Mouse (Mus musculus) heart, postnatal 10 days (tissue): Measurements from ENCODE around the gene Irgm1. TPM values are rescaled to one million over a fixed set of nuclear protein-coding genes. Genes with fewer than 3 reads are reported as not detected.
"Not testable (repeated sequence)": the region's sequence is repeated elsewhere in the genome, so short reads cannot be mapped to it uniquely, and the experiment has no call there.

Experiments used
- DNase-seq, 2 experiments: peaks; one replicate each; pipeline ENCODE4 v3.0.0; 2021
- intact Hi-C: fragments of 180-260 bp; cut with DNase I; formaldehyde crosslinking; loops from one replicate; pipeline ENCODE4 v1.15.1; 2025
- total RNA-seq, 2 experiments: library from RNA; stranded (reverse); gene quantifications; 2 replicates each; pipeline ENCODE4 v1.2.3; 2021

Irgm1 gene
- total RNA-seq, 2 experiments from 2014 or later = 6.5 to 9.5 TPM

- intact Hi-C loops = no loop called here
- DNase-seq = no peak
Measured at GRCm38 (mm10) chr11:48835923-48836322, 35.6 kb downstream of the Irgm1 start.

- intact Hi-C loops = loop anchor here (1.0 kb wide), 2 partner anchors 16 to 22 kb away; no protein-coding TSS in a partner anchor
Measured at GRCm38 (mm10) chr11:48833731-48834639, 37.5 kb downstream of the Irgm1 start.

GRCm38 (mm10) chr11:48833078-48833730 is 38.3 kb downstream of the Irgm1 start:
- intact Hi-C loops = loop anchor here (1.0 kb wide), 1 partner anchor 15 kb away; no protein-coding TSS in a partner anchor
- DNase-seq = no peak

More at GRCm38 (mm10) chr11:48833731-48834639, 37.5 kb downstream of the Irgm1 start:
- DNase-seq = peak; percentile 93 to 94

- intact Hi-C loops = no loop called here
- DNase-seq = no peak
Measured at GRCm38 (mm10) chr11:48831273-48831672, 40.2 kb downstream of the Irgm1 start.

GRCm38 (mm10) chr11:48830279-48830678 is 41.2 kb downstream of the Irgm1 start:
- no peak for DNase-seq
- intact Hi-C loops = no loop called here

- DNase-seq = no peak
- intact Hi-C loops = no loop called here
Measured at GRCm38 (mm10) chr11:48827926-48828325, 43.6 kb downstream of the Irgm1 start.

GRCm38 (mm10) chr11:48826752-48827096 is 44.8 kb downstream of the Irgm1 start:
- no peak for DNase-seq
- intact Hi-C loops = no loop called here

- intact Hi-C loops = not testable (repeated sequence)
- peak; percentile 37 to 40 for DNase-seq
Measured at GRCm38 (mm10) chr11:48825979-48826751, 45.3 kb downstream of the Irgm1 start, which contains the start of the genes Trim7 and Gm12184. TSS of gene Trim7 (plus strand) at chr11:48826140. TSS of gene Gm12184 (minus strand) at chr11:48826655.

GRCm38 (mm10) chr11:48824311-48824830 is 47.1 kb downstream of the Irgm1 start:
- intact Hi-C loops = no loop called here
- no peak for DNase-seq

GRCm38 (mm10) chr11:48823536-48823972 is 47.9 kb downstream of the Irgm1 start:
- intact Hi-C loops = no loop called here

GRCm38 (mm10) chr11:48822768-48823512 is 48.5 kb downstream of the Irgm1 start:
- no peak for DNase-seq
- intact Hi-C loops = no loop called here

More at GRCm38 (mm10) chr11:48823536-48823972, 47.9 kb downstream of the Irgm1 start:
- DNase-seq = peak; percentile 58 to 68

- intact Hi-C loops, DNase-seq: not testable (repeated sequence)
Measured at GRCm38 (mm10) chr11:48821299-48821698, 50.2 kb downstream of the Irgm1 start.

- intact Hi-C loops = no loop called here
- DNase-seq = peak; percentile 49 to 50
Measured at GRCm38 (mm10) chr11:48820308-48820674, 51.2 kb downstream of the Irgm1 start.

GRCm38 (mm10) chr11:48819614-48820307 is 51.7 kb downstream of the Irgm1 start:
- intact Hi-C loops = no loop called here

GRCm38 (mm10) chr11:48818346-48818745 is 53.1 kb downstream of the Irgm1 start:
- intact Hi-C loops = loop anchor here (1.0 kb wide), 2 partner anchors 15 to 38 kb away; no protein-coding TSS in a partner anchor

More at GRCm38 (mm10) chr11:48819614-48820307, 51.7 kb downstream of the Irgm1 start:
- DNase-seq = no peak

GRCm38 (mm10) chr11:48817794-48818193 is 53.7 kb downstream of the Irgm1 start:
- peak in 1 of 2 experiments; percentile 32 for DNase-seq
- intact Hi-C loops = loop anchor here (1.0 kb wide), 2 partner anchors 16 to 39 kb away; no protein-coding TSS in a partner anchor

More at GRCm38 (mm10) chr11:48818346-48818745, 53.1 kb downstream of the Irgm1 start:
- DNase-seq = peak; percentile 89 to 90

GRCm38 (mm10) chr11:48816800-48817665 is 54.5 kb downstream of the Irgm1 start, which contains the start of gene Trim41:
TSS of gene Trim41 (minus strand) at chr11:48817353.
- DNase-seq = peak; percentile 99
- intact Hi-C loops = loop anchor here (1.0 kb wide), 1 partner anchor 16 kb away; no protein-coding TSS in a partner anchor
